8 mouse cellular contexts compared by ENCODE assay signal in genomic region chr6:120188376-120189235, GRCm38 (mm10).
A peak's percentile ranks its signal among the peaks of the same experiment; 100 is the strongest.
DNase-seq lines count a peak whose midpoint lies in the region; ATAC-seq lines count a peak whose summit lies in the region.

No protein-coding gene starts in this region.

- peak; percentile 26 for DNase-seq in urinary bladder, postnatal 14 days (ENCODE audit: low spot score)
- DNase-seq in urinary bladder, adult 2 months (ENCODE audit: low spot score), result no peak
- DNase-seq in hindbrain, embryonic 14.5 days (ENCODE audit: low spot score), result no peak
- peak; percentile 37 to 38 for DNase-seq in spleen, postnatal 14 days (ENCODE audit: low spot score in 2 of 2)
- no peak for DNase-seq in cerebellum, postnatal 36 days
- DNase-seq in cerebellum, adult 8-10 months, result no peak

- H3K9me3 ChIP-seq in forebrain, embryonic 13.5 days (replicated peaks), result no peaks in the 10 kb centered on the region
- H3K9me3 ChIP-seq in hindbrain, embryonic 14.5 days (ENCODE audit: control insufficient read depth, low read length), result no peaks in the 10 kb centered on the region

- WGBS in forebrain, embryonic 13.5 days, result 18% methylated on average over 24 of the region's 24 CpGs
- WGBS in hindbrain, embryonic 14.5 days, result 22% methylated on average over 24 of the region's 24 CpGs
- 48% methylated on average over 24 of the region's 24 CpGs for WGBS in macrophage (ENCODE audit: missing documents)

- 0 out of 2 replicates have a peak, but pooled peaks have one; percentile 33 for ATAC-seq in forebrain, embryonic 13.5 days
- peak; percentile 60; the same call in 1 of the 2 replicates for ATAC-seq in hindbrain, embryonic 14.5 days (ENCODE audit: low FRiP score)

- H3K27ac ChIP-seq in forebrain, embryonic 13.5 days, result no peak overlapping the region
- no peak overlapping the region for H3K27ac ChIP-seq in hindbrain, embryonic 14.5 days
- H3K27ac ChIP-seq in macrophage, result peak overlapping the region; percentile 95

- peaks cover 22% of the 10 kb centered on the region for H3K4me1 ChIP-seq in forebrain, embryonic 13.5 days
- peaks cover 10% of the 10 kb centered on the region for H3K4me1 ChIP-seq in hindbrain, embryonic 14.5 days (replicated peaks; ENCODE audit: control insufficient read depth, insufficient read depth, low read length)

- no peaks in the 10 kb centered on the region for H3K79me2 ChIP-seq in macrophage (ENCODE audit: inconsistent target)

- no peaks in the 10 kb centered on the region for H3K36me3 ChIP-seq in forebrain, embryonic 13.5 days (ENCODE audit: poor library complexity, severe bottlenecking)
- no peaks in the 10 kb centered on the region for H3K36me3 ChIP-seq in hindbrain, embryonic 14.5 days (replicated peaks; ENCODE audit: control insufficient read depth, insufficient read depth)
- H3K36me3 ChIP-seq in macrophage (ENCODE audit: inconsistent target), result no peaks in the 10 kb centered on the region

- H3K9ac ChIP-seq in forebrain, embryonic 13.5 days, result peak overlapping the region; percentile 50
- no peak overlapping the region for H3K9ac ChIP-seq in hindbrain, embryonic 14.5 days

- H3K27me3 ChIP-seq in forebrain, embryonic 13.5 days, result peaks cover 12% of the 10 kb centered on the region
- H3K27me3 ChIP-seq in hindbrain, embryonic 14.5 days (ENCODE audit: control insufficient read depth, insufficient read depth, low read length), result no peaks in the 10 kb centered on the region; the same call in 1 of the 2 replicates

- H3K4me3 ChIP-seq in forebrain, embryonic 13.5 days, result peak overlapping the region; percentile 17; the same call in 1 of the 2 replicates
- no peak overlapping the region for H3K4me3 ChIP-seq in hindbrain, embryonic 14.5 days (replicated peaks; ENCODE audit: low read length)
- no peak overlapping the region for H3K4me3 ChIP-seq in macrophage (ENCODE audit: inconsistent target)

- H3K4me2 ChIP-seq in forebrain, embryonic 13.5 days, result peak overlapping the region; percentile 45
- H3K4me2 ChIP-seq in hindbrain, embryonic 14.5 days (replicated peaks), result peak overlapping the region; percentile 27

Comparison
In these comparisons a context has a peak if more than half of its experiments do, and no peak if none do; other contexts are left out.
1. DNase-seq: peak in urinary bladder, postnatal 14 days (single experiment) and spleen, postnatal 14 days (2 of 2); none in urinary bladder, adult 2 months (single experiment), hindbrain, embryonic 14.5 days (single experiment), cerebellum, postnatal 36 days (0 of 2) and cerebellum, adult 8-10 months (single experiment).